Mouse (Mus musculus): Measurements from ENCODE around the gene Ankdd1a. TPM values are rescaled to one million over a fixed set of nuclear protein-coding genes. Genes with fewer than 3 reads are reported as not detected.

Ankdd1a gene
- not detected for total RNA-seq (2023)

DNA sequence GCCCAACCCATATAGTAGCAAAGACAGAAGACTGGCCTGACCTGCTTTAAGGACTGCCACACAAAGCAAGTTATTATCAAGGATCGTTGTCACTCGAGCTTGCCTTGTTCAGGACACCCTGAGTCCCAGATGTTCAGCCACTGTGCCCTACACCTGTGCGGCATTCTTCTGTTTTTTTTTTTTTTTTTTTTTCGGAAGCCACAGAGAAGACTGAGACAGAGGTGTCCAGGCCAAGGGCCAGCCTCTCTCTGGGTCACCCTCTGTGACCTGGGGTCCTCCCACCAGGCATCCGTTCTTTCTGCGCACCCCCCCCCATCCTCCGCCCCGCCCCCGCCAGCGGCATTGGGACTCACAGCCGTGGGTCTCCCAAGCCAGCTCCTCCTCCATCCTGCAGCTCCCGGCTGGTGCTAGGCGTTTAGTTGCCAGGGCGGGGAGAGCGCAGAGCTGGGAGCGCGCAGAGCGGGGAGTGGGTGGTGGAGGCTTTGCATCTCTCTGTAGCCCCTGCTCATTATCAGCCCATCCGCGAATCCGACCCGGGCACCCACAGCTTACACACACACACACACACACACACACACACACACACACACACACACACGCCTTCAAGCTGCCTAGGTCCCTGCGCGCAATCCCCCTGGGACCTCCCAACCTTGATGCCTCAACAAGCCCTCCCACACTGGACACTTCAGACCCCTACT, at the start of gene Ankdd1a:
Gene Ankdd1a (minus strand): TSS at position 387 of the 698 bp plus-strand sequence.

DNA sequence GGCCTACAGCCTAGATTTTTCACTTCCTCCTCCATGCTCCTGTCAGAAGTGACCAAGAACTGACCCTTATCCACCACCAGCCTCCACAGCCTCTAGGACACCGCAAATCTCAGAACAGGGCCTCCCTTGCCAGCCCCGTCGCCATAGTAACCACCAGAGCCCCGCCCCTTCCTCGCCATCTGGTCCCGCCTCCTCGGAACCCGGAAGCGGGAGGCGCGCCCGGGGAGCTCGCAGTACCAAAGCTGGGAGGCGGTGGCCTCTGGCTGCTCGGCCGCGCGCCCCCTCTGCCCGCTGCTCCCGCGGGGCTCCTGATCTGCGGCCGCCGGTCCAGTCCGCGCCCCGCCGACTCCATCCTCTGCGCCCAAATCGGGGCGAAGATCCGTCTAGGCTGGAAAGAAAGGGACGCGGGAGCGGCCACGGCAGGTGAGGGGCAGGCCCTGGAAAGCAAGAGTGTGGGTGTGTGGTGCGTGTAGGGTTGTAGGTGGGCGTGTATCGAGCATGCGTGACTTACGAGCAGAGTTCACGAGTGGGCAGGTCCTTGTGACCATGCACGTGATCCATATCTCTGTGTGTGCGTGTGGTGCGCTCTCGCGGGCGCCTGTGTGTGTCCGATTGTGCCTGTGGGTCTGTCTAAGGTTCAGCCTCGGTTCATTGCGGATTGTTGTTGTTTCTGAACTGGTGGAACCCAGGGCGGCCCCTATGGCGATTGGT, 59.1 kb downstream of the Ankdd1a start, which contains the start of gene Spg21:
Gene Spg21 (plus strand): TSS at position 216 of the 711 bp plus-strand sequence.

Other genes starting within 250 kb of the Ankdd1a start
- gene Clpx, start 225.9 kb downstream of the Ankdd1a start, total RNA-seq (2023): 32.2 TPM
- 15.5 TPM for gene Pdcd7, start 174.1 kb downstream of the Ankdd1a start, total RNA-seq (2023)
- 1.1 TPM for gene Ubap1l, start 159.2 kb downstream of the Ankdd1a start, total RNA-seq (2023)
- gene Kbtbd13, start 128.5 kb downstream of the Ankdd1a start, total RNA-seq (2023): not detected
- gene Rasl12, start 121.7 kb downstream of the Ankdd1a start, total RNA-seq (2023): 0.21 TPM
- not detected for gene Slc51b, start 97.2 kb downstream of the Ankdd1a start, total RNA-seq (2023)
- 26.8 TPM for gene Mtfmt, start 84.4 kb downstream of the Ankdd1a start, total RNA-seq (2023)
- gene Spg21, start 59.2 kb downstream of the Ankdd1a start, total RNA-seq (2023): 43.0 TPM
- gene Plekho2, start 59.8 kb upstream of the Ankdd1a start, total RNA-seq (2023): 48.3 TPM
- not detected for gene Pif1, start 67.0 kb upstream of the Ankdd1a start, total RNA-seq (2023)
- gene Rbpms2, start 109.5 kb upstream of the Ankdd1a start, total RNA-seq (2023): 0.70 TPM
- 25.1 TPM for gene Oaz2, start 147.8 kb upstream of the Ankdd1a start, total RNA-seq (2023)